8 mouse cellular contexts compared by ENCODE assay signal in genomic region chr13:62652681-62653368, GRCm38 (mm10). TPM values are rescaled to one million over a fixed set of nuclear protein-coding genes. Genes with fewer than 3 reads are reported as not detected.
DNase-seq lines count a peak whose midpoint lies in the region; ATAC-seq lines count a peak whose summit lies in the region.
"Not testable (repeated sequence)": the region's sequence is repeated elsewhere in the genome, so short reads cannot be mapped to it uniquely, and the experiment has no call there.

No protein-coding gene starts in this region.

- not testable (repeated sequence) for H3K36me3 ChIP-seq in intestine, embryonic 15.5 days

- not testable (repeated sequence) for H3K27me3 ChIP-seq in intestine, embryonic 15.5 days (replicated peaks)

- intact Hi-C loops in gastrocnemius, postnatal 36 days (cut with DNase I); left cerebral cortex, postnatal 14 days (cut with DNase I): not testable (repeated sequence)

- ATAC-seq in intestine, embryonic 15.5 days = peak; percentile 100
- peak; percentile 100 for ATAC-seq in megakaryocyte-erythroid progenitor cell, adult 5-6 weeks (replicated peaks; ENCODE audit: low FRiP score, low TSS enrichment, poor library complexity, severe bottlenecking)

- H3K4me3 ChIP-seq in intestine, embryonic 15.5 days (replicated peaks) = peak overlapping the region; percentile 59

- peak; percentile 33 to 34 for DNase-seq in adrenal gland, adult 18-20 months (ENCODE audit: low spot score in 2 of 2)
- DNase-seq in embryo, embryonic 11 days = peak; percentile 85
- peak; percentile 48 to 52 for DNase-seq in gastrocnemius, postnatal 36 days
- DNase-seq in left cerebral cortex, postnatal 14 days (ENCODE audit: low spot score in 2 of 2) = peak; percentile 75 to 77
- DNase-seq in right cerebral cortex, postnatal 14 days = peak; percentile 41
- DNase-seq in urinary bladder, postnatal 4 days (ENCODE audit: low spot score in 2 of 2) = peak; percentile 50 to 61

- H3K4me2 ChIP-seq in intestine, embryonic 15.5 days (replicated peaks) = peak overlapping the region; percentile 64

- not testable (repeated sequence) for H3K9me3 ChIP-seq in intestine, embryonic 15.5 days

- not testable (repeated sequence) for H3K27ac ChIP-seq in intestine, embryonic 15.5 days

- peak overlapping the region; percentile 47 for H3K9ac ChIP-seq in intestine, embryonic 15.5 days

- not testable (repeated sequence) for H3K4me1 ChIP-seq in intestine, embryonic 15.5 days (replicated peaks)

- WGBS in intestine, embryonic 15.5 days = 3% methylated on average over 16 of the region's 16 CpGs

RNA-seq across cellular contexts. Expression of gene 6720489N17Rik, which starts 28.8 kb away (rescaled TPM):
- 1 to 10 TPM in 1 of 2 experiments, under 1 TPM in 1; 0.93 to 1.2 TPM for total RNA-seq in adrenal gland, adult 18-20 months (2021)
- total RNA-seq in gastrocnemius, postnatal 36 days (2021) = under 1 TPM; 0.30 to 0.66 TPM
- 8.5 and 8.8 TPM in 2 replicates for polyA plus RNA-seq in intestine, embryonic 15.5 days (2015; fragmentation: Nextera tagmentation; extraction: Ambion mirVana)
- 1 to 10 TPM; 2.5 to 3.3 TPM for total RNA-seq in left cerebral cortex, postnatal 14 days (2021)
- 8.8 and 10.7 TPM in 2 replicates for total RNA-seq in megakaryocyte-erythroid progenitor cell, adult 5-6 weeks (2014; fragmentation: Nextera tagmentation)
- 4.0 and 10.6 TPM in 2 replicates for total RNA-seq in megakaryocyte-erythroid progenitor cell, adult 5-6 weeks (2017)

Comparison
In these comparisons a context has a peak if more than half of its experiments do, and no peak if none do; other contexts are left out.
1. DNase-seq: peak in every context shown above with its lines; median percentile 85 in embryo, embryonic 11 days; 76 in left cerebral cortex, postnatal 14 days; 56 in urinary bladder, postnatal 4 days; 50 in gastrocnemius, postnatal 36 days; 41 in right cerebral cortex, postnatal 14 days; 34 in adrenal gland, adult 18-20 months.